ENCODE assay signal across 20 mouse cellular contexts in genomic region chr2:178575403-178575802, GRCm38 (mm10).
DNase-seq lines count a peak whose midpoint lies in the region; ATAC-seq and TF ChIP-seq lines count a peak whose summit lies in the region.
"Had no signal": no experiment of that assay in that cellular context is flagged by ENCODE, and none has a peak within 500 bp of the region (broad histone marks: within the 10 kb centered on the region; RNA-seq: fewer than 3 reads in every experiment).

No protein-coding gene starts in this region.

- no peaks in the 10 kb centered on the region for H3K9me3 ChIP-seq in forebrain, embryonic 13.5 days (replicated peaks)
- H3K9me3 ChIP-seq in forebrain, embryonic 12.5 days: no peaks in the 10 kb centered on the region
- H3K9me3 ChIP-seq in lung, embryonic 16.5 days (ENCODE audit: control insufficient read depth, low read length): no peaks in the 10 kb centered on the region
- no peaks in the 10 kb centered on the region for H3K9me3 ChIP-seq in intestine, postnatal 0 days (ENCODE audit: control insufficient read depth)
- H3K9me3 ChIP-seq: embryonic facial prominence, embryonic 12.5 days; hindbrain, embryonic 15.5 days; limb, embryonic 10.5 days; limb, embryonic 15.5 days; liver, embryonic 13.5 days; midbrain, embryonic 10.5 days; neural tube, embryonic 13.5 days had no signal

- TF ChIP-seq CTCF in intestine, postnatal 0 days (IDR thresholded peaks at IDR 0.05; ENCODE audit: low read depth): no peak

- no peak overlapping the region for H3K27ac ChIP-seq in forebrain, embryonic 13.5 days
- no peak overlapping the region for H3K27ac ChIP-seq in forebrain, embryonic 12.5 days
- no peak overlapping the region for H3K27ac ChIP-seq in lung, embryonic 16.5 days (ENCODE audit: low read length)
- no peak overlapping the region for H3K27ac ChIP-seq in intestine, postnatal 0 days (ENCODE audit: low read depth, low read length)
- H3K27ac ChIP-seq: embryonic facial prominence, embryonic 12.5 days; hindbrain, embryonic 15.5 days; kidney, postnatal 0 days; limb, embryonic 10.5 days; limb, embryonic 15.5 days; liver, embryonic 13.5 days; macrophage; midbrain, embryonic 10.5 days; neural tube, embryonic 13.5 days had no signal

- H3K9ac ChIP-seq in forebrain, embryonic 13.5 days: no peak overlapping the region
- H3K9ac ChIP-seq in forebrain, embryonic 12.5 days: no peak overlapping the region
- H3K9ac ChIP-seq in lung, embryonic 16.5 days (ENCODE audit: low read length): no peak overlapping the region
- H3K9ac ChIP-seq in intestine, postnatal 0 days (ENCODE audit: low read depth, low read length): no peak overlapping the region
- H3K9ac ChIP-seq: embryonic facial prominence, embryonic 12.5 days; hindbrain, embryonic 15.5 days; limb, embryonic 15.5 days; liver, embryonic 13.5 days; neural tube, embryonic 13.5 days had no signal

- H3K4me2 ChIP-seq in forebrain, embryonic 13.5 days: no peak overlapping the region
- no peak overlapping the region for H3K4me2 ChIP-seq in forebrain, embryonic 12.5 days
- no peak overlapping the region for H3K4me2 ChIP-seq in lung, embryonic 16.5 days (ENCODE audit: low read depth, low read length)
- no peak overlapping the region for H3K4me2 ChIP-seq in intestine, postnatal 0 days (replicated peaks; ENCODE audit: low read depth)
- H3K4me2 ChIP-seq: embryonic facial prominence, embryonic 12.5 days; heart, embryonic 11.5 days; hindbrain, embryonic 15.5 days; limb, embryonic 15.5 days; liver, embryonic 13.5 days; neural tube, embryonic 13.5 days had no signal

- 74% methylated on average over 6 of the region's 6 CpGs for WGBS in forebrain, embryonic 13.5 days
- WGBS in forebrain, embryonic 12.5 days: 75% methylated on average over 6 of the region's 6 CpGs
- 28% methylated on average over 6 of the region's 6 CpGs for WGBS in lung, embryonic 16.5 days
- 44% methylated on average over 6 of the region's 6 CpGs for WGBS in intestine, postnatal 0 days

- 0 out of 2 replicates have a peak, but pooled peaks cover 9% of the 10 kb centered on the region for H3K4me1 ChIP-seq in forebrain, embryonic 13.5 days
- peaks cover 4% of the 10 kb centered on the region; the same call in 1 of the 2 replicates for H3K4me1 ChIP-seq in forebrain, embryonic 12.5 days
- H3K4me1 ChIP-seq in lung, embryonic 16.5 days (replicated peaks; ENCODE audit: control insufficient read depth, insufficient read depth, low read length): no peaks in the 10 kb centered on the region
- no peaks in the 10 kb centered on the region for H3K4me1 ChIP-seq in intestine, postnatal 0 days (replicated peaks; ENCODE audit: control insufficient read depth, insufficient read depth, low read length)
- H3K4me1 ChIP-seq: liver, embryonic 13.5 days; midbrain, embryonic 10.5 days had no signal

- ATAC-seq in forebrain, embryonic 13.5 days: 0 out of 2 replicates have a peak, but pooled peaks have one; percentile 24
- no peak for ATAC-seq in forebrain, embryonic 12.5 days (ENCODE audit: low FRiP score)
- ATAC-seq in lung, embryonic 16.5 days (ENCODE audit: low read depth): peak; percentile 30
- ATAC-seq in common myeloid progenitor, adult 5-6 weeks (replicated peaks; ENCODE audit: low read depth, poor library complexity, severe bottlenecking): peak; percentile 39
- peak; percentile 65 for ATAC-seq in megakaryocyte progenitor cell, adult 5-6 weeks (replicated peaks; ENCODE audit: poor library complexity)
- no peak for ATAC-seq in intestine, postnatal 0 days
- ATAC-seq: Patski had no signal

- H3K27me3 ChIP-seq in forebrain, embryonic 13.5 days: no peaks in the 10 kb centered on the region
- H3K27me3 ChIP-seq in forebrain, embryonic 12.5 days: peaks cover 9% of the 10 kb centered on the region; the same call in 1 of the 2 replicates
- H3K27me3 ChIP-seq in lung, embryonic 16.5 days (ENCODE audit: control insufficient read depth, insufficient read depth, low read depth, low read length): peaks cover 9% of the 10 kb centered on the region
- H3K27me3 ChIP-seq in intestine, postnatal 0 days (replicated peaks; ENCODE audit: control insufficient read depth, insufficient read depth, low read length): no peaks in the 10 kb centered on the region
- H3K27me3 ChIP-seq: embryonic facial prominence, embryonic 12.5 days; hindbrain, embryonic 15.5 days; liver, embryonic 13.5 days; neural tube, embryonic 13.5 days; Patski had no signal

- H3K4me3 ChIP-seq in forebrain, embryonic 13.5 days: no peak overlapping the region
- H3K4me3 ChIP-seq in forebrain, embryonic 12.5 days (replicated peaks): no peak overlapping the region
- no peak overlapping the region for H3K4me3 ChIP-seq in lung, embryonic 16.5 days (ENCODE audit: low read length)
- H3K4me3 ChIP-seq in intestine, postnatal 0 days (ENCODE audit: low read depth, low read length): no peak overlapping the region
- H3K4me3 ChIP-seq: embryonic facial prominence, embryonic 12.5 days; hindbrain, embryonic 15.5 days; limb, embryonic 10.5 days; limb, embryonic 15.5 days; liver, embryonic 13.5 days; midbrain, embryonic 10.5 days; myocyte; neural tube, embryonic 13.5 days had no signal

- DNase-seq in lung, postnatal 10 days: no peak
- DNase-seq: gastrocnemius, postnatal 25 days; liver, embryonic 13.5 days had no signal

- no peaks in the 10 kb centered on the region for H3K36me3 ChIP-seq in forebrain, embryonic 13.5 days (ENCODE audit: poor library complexity, severe bottlenecking)
- no peaks in the 10 kb centered on the region for H3K36me3 ChIP-seq in forebrain, embryonic 12.5 days (replicated peaks)
- H3K36me3 ChIP-seq in lung, embryonic 16.5 days (ENCODE audit: control insufficient read depth, insufficient read depth, low read length): no peaks in the 10 kb centered on the region
- no peaks in the 10 kb centered on the region for H3K36me3 ChIP-seq in intestine, postnatal 0 days (ENCODE audit: control insufficient read depth, insufficient read depth)
- H3K36me3 ChIP-seq: embryonic facial prominence, embryonic 12.5 days; hindbrain, embryonic 15.5 days; limb, embryonic 10.5 days; limb, embryonic 15.5 days; liver, embryonic 13.5 days; midbrain, embryonic 10.5 days; neural tube, embryonic 13.5 days had no signal

Comparison
In these comparisons a context has a peak if more than half of its experiments do, and no peak if none do; other contexts are left out.
1. ATAC-seq: peak in forebrain, embryonic 13.5 days (single experiment), lung, embryonic 16.5 days (single experiment), common myeloid progenitor, adult 5-6 weeks (single experiment) and megakaryocyte progenitor cell, adult 5-6 weeks (single experiment); none in forebrain, embryonic 12.5 days (single experiment) and intestine, postnatal 0 days (single experiment).